Mouse (Mus musculus) liver, embryonic 14.5 days (tissue): ENCODE measurements at regions not wholly inside any gene's neighbourhood (a gene's known extent, or its start where the extent isn't known, plus 50 kb on each side); places are given as distances from the start of the nearest gene placed in this dataset.

Experiments used
- CTCF ChIP-seq: IDR thresholded peaks from 2 replicates; pipeline ENCODE4 v1.5.1; 2016; ENCODE audit warnings: antibody characterized with exemption, low read depth, control low read depth
- EP300 ChIP-seq: IDR thresholded peaks from 2 replicates; pipeline ENCODE4 v1.6.1; 2016; ENCODE audit warnings: antibody characterized with exemption, low read depth

GRCm38 (mm10) chr1:13925994-13926393 lies 2167.1 kb downstream of the 4930444P10Rik start:
- TF ChIP-seq CTCF (no peak), EP300 (no peak)
